Mouse (Mus musculus) liver, adult (tissue): ENCODE data around the gene Lcn5.

Experiments used
- GATA4 ChIP-seq: IDR thresholded peaks from 2 replicates; pipeline ENCODE4 v1.6.1; 2014; ENCODE audit warnings: mild to moderate bottlenecking, low read length; ENCODE audit not compliant: insufficient replicate concordance

The Lcn5 gene

DNA sequence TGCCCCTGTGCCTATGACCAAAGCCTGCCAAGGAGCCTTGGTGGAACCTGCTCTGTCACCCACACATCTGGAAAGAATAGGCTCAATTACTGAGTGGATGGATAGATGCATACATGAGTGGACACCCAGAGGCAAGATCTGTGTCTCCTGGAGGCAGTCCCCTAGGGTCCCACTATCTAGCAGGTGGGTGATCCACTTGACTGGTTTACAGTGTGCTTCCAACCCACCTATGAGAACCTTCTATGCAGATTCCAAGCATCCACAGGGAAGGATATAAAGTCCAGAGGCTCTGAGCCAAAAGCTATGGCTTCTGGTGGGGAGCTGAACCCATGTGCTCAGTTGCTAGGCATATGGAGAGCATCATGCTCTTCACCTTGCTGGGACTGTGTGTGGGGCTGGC lies at the start of gene Lcn5:
Gene Lcn5, plus strand, starts transcription at position 301 of the 400 bp plus-strand sequence.
- no peak for TF ChIP-seq GATA4

DNA sequence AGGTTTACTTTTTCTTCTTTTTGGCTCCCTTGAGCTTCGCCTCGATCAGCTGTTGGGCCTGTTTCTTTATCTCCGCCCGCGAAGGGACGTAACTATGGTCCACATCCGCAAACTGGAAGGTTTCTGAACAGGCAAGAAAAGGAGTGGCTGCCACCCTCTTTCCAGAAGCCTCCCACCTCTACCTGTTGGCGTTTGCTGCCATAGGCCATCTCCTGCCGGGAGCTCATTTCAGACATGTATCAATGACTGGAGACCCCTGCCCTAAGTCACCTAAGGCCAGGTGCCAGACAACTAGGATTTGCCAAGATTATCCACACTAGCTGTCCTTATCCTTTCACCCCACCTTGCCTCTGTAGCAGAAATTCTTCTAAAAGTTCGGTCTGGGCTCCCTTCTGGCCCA lies 49.1 kb upstream of the Lcn5 start:
- TF ChIP-seq GATA4: no peak

DNA sequence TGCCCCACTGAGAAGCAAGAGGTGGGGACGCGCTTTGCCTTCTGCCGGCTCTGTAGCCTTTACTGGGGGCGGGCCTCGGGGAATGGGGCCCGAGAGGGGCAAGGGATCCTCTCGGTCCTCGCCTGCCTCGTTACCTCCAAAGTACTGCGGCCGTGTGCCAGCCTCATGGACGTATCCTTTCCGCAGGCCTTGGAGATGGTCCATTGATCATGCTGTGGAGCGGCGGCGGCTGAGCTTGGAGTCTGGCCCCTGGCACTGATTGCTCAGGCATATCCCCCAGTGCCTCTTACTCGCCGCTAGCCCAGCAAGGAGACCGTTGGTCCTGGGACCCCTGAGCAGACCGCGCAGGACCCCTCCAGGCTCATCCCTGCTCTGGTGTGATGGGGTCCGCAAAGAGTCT lies 41.4 kb upstream of the Lcn5 start:
- TF ChIP-seq GATA4: no peak

DNA sequence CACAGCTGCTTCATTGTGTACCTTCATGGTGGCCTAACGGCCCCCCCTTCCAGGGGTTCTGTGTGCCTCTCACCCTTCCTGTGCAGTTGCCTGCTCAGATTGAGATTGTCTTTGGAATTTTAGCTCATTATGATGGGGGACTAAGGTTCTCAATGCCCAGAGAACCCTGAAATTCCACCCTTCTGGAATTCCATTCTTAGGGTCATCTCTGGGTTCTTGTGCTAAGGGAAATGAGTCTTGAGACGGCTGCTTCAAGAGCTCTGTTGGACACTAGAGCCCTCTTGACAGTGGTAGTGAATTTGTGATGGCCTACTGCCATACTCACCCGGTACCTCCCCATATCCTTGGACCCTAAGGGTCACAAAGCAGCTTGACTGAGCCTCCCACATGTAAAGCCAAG lies 40.2 kb upstream of the Lcn5 start, which contains the start of gene Ccdc183:
Gene Ccdc183, minus strand, starts transcription at position 101 of the 400 bp plus-strand sequence.
- no peak for TF ChIP-seq GATA4

DNA sequence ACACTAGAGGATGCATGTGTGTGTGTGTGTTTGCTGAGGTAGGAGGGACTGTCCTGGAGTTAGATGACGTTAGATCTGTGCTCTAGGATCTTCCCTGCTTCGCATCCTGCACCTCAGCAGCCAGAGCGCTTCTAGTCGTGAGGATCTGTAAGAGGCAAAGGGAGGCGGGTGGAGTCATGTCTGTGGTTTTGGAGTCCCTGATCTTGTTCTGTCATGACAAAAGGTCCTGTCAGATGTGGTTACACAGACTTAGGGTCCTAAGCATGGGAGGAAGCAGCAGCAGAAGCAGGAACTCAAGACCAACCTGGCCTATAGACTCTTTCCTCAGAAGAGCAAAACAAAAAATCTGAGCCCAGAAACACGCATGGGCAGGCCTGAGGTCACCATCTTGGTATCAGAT lies 37.4 kb upstream of the Lcn5 start:
- no peak for TF ChIP-seq GATA4

DNA sequence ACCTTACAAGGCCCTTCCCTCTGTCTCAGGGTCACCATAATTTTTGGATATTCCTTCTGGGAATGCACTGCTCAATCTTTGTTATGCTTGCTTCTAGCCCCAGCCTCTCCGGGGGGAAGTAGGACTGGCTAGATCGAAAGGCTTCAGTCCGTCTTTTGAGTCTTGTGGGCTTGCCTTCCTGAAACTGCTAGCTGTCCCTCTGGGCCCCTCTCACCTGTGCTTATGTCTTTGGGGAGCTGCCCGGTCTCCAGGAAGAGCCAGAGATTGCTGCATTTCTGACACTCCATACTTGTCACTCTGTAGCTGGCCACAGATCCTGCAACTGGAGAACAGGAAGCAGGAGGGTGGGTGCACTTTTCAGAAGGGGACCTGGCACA lies 36.9 kb upstream of the Lcn5 start:
- TF ChIP-seq GATA4: no peak

DNA sequence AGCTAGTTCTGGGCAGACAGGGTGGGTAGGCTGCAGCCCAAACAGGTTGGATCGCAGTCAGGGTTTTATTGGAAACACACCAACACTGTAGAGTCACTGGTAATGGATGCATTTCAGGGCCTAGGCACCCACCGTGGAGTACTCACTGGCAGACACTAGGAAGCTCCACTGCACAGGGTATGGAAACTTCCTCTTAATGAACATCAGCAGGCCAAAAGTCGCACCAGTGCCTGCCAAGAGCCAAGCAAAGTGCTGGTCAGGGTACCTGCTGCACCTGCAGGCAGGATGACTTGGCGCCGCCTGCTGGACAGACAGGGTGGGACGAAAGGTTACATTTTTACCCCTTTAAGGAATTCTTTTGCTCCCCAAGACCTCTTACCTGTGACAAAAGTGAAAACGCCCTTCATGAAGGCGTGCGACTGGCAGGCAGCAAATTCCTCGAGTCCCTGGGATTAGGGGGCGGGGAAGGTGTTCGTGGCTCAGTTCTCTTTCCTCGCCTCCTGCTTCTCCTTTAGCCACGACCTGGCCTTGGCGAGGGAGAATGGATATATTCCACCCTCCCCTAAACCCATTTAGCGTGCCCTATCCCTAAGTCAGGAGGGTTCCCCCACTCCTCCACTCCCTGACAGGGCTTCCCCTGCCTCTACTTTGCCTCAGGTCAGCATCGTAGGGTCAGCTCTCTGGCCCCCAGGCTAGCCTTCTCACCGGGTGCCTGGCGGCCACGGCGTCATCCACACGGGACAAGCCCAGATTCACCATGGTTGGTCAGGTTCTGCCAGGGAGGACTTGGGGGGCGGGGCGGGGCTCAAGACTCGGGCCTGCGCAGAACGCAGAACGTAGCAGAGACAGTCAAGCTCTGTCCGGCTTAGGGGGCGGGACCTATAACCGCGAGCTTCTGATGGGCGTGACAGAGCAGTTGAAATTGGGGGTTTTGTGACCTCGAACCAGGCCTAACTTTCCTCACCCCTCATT lies 36.2 kb upstream of the Lcn5 start, which contains the start of gene Tmem141:
Gene Tmem141, minus strand, starts transcription at position 777 of the 972 bp plus-strand sequence.
- no peak for TF ChIP-seq GATA4

DNA sequence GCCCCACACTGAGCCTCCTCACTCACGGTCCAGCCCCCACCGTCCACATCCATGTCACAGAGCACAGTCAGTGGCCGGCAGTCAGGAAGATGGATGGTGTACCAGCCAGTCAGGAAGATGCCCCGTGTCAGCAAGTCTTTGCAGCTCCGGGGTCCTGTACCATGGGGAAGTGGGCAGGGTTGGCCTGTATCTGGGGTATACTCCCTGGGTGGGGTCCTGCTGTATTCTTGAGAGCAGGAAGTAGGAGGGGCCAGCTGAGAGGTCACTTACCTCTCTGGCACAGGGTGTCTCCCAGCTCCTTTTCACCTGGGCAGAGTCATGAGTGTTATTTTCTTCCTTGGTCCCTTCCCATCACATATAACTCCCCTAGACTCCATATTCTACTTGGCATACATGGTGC lies 31.8 kb upstream of the Lcn5 start:
- no peak for TF ChIP-seq GATA4

DNA sequence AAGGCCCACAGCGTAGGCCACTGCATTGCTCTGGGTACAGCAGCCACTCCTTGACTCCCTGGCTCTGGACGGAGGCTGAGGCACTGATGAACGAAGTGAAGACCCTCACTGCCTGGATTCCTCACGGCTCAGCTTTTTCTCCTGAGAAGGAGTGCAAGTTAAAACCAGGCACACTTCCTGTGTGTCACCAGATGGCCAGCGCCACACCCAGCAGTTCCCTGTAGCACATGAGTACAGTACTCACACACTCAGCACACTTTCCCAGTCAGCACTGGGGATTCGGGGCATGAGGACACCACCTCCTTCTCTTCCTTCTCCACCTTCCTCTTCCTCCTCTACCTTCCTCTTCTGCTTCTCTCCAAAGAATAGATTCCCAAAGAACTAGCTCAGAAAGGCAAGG lies 29.9 kb upstream of the Lcn5 start, which contains the start of gene Fcna:
Gene Fcna, minus strand, starts transcription at position 220 of the 400 bp plus-strand sequence.
- TF ChIP-seq GATA4: no peak

DNA sequence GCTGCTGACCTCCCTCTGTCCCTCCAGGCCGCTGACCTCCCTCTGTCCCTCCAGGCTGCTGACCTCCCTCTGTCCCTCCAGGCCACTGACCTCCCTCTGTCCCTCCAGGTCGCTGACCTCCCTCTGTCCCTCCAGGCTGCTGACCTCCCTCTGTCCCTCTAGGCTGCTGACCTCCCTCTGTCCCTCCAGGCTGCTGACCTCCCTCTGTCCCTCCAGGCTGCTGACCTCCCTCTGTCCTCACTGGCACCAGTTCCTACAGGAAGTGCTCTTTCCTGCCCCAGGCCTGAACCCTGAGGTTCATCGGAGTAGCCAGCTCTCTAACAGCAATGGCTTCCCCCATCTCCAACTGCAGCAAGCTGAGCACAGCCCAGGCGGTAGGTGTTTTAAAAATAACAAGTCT lies 29.0 kb upstream of the Lcn5 start:
- peak; percentile 80; the same call in 1 of the 2 replicates for TF ChIP-seq GATA4

DNA sequence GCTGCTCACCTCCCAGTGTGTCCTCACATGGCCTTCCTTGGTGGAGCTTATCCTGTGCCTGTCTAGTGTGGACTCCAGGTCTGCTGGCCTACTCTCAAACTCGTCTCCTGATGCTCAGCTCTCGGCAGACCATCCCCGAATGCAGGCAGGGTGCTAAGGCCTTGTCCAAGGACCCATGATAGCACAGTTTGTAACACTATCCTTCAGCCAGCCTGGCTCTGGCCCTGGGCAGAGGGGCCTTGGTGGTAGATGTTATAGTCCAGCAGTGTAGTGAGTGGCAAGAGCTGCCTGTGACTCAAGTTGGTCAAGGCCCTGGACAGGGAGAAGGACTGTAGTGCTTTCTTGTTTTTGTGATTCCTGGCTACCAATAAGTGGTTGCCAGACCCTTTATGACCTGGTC lies 24.1 kb upstream of the Lcn5 start:
- TF ChIP-seq GATA4: no peak

DNA sequence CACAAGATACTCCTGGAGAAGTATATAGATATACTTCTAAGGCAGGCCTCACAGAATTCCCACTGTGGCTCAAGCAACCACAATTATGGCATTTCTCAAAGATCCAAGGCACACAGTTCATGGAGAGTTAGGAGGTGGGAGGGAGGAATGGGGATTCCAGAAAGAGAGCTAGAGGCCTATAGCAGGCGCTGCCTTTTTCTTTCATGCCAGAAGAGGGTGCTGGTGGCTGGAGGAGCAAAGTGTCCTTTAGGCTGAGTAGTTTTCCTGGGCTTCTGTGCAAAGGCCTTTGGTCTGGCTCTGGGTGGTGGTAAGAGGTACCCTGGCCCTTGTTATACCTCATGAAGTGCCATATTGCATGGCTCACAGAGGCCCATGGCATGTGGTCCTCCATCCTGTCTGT lies 23.7 kb upstream of the Lcn5 start:
- no peak for TF ChIP-seq GATA4

DNA sequence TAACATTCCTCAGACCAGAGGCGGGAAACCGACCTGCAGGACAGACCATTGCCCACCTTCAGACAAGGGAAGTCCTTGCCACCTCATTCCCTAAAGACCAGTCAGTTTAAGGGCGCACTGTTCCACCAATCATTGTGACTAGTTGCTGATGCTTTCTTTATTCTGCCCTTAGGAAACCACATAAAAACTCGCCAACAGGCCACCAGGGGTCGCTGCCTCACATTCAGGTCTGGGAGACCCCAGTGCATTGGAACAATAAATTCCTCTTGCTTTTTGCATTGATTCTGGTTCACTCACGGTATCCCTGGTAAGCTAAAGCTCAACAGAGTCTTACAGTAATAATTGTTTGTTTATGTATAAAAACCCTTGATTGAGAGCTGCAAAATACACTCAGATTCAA lies 17.9 kb upstream of the Lcn5 start:
- no peak for TF ChIP-seq GATA4

DNA sequence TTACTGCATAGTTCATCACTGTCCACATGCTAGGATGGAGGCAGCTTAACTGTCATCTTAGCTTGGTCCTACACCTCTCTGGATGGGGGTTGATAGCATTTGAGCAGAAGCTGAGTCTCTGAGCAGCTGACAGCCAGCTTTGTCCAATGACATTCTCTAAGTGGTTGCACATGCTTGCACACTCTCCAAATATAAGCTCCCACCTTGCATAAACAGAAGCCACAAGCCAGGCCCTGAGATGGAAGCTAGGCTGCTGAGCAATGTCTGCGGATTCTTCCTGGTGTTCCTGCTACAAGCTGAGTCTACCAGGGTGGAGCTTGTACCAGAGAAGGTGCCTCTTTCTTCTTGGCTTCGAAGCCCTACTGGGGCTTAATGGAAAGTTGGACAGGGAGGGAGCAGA lies 4.8 kb upstream of the Lcn5 start, which contains the start of gene Lcn8:
Gene Lcn8, plus strand, starts transcription at position 219 of the 400 bp plus-strand sequence.
- no peak for TF ChIP-seq GATA4

DNA sequence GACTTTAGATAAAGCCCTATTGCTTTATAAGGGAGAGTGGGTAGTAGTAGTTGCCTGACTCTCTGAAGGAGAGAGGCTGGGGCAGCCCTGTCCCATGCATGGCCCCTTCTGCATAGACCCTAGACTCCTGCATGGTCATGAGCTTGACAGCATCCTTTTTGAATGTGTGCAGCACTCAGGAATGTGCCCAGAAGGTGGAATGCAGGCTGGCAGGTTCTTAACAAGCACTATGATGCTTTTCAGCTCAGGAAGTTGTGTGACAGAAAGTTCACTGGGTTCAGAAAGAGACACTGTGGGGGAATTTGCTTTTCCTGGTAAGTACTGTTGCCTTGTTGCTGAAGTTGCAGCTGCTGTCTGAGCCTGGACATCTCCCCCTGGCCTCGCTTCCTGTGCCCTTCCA lies 3.2 kb upstream of the Lcn5 start:
- no peak for TF ChIP-seq GATA4

DNA sequence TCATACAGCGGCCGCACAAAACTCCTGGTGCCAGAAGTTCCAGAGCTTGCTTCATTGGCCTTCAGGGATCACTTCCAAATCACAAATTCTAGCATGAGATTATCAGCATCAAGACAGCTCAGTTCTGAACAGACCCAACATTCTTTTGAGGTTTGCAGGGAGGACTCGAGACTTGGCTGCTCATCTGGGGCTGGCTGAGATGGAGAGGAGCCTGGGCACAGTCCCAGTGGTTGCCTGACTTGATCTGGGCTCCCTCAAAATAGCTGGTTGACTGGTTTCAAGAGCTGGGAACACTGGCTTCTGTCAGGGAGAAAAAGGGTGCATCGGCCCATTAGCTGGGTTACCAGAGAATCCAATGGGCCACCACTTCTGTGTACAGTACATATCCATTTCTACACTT lies 1.1 kb upstream of the Lcn5 start:
- no peak for TF ChIP-seq GATA4
